Mouse (Mus musculus) G1E (cell line): ENCODE measurements around the gene Pim1.

Experiments used
- CTCF ChIP-seq: IDR thresholded peaks from 2 replicates; pipeline ENCODE4 v1.5.1; 2012; ENCODE audit warnings: low read depth, low read length, inconsistent platforms, mixed read lengths
- TAL1 ChIP-seq: conservative IDR thresholded peaks from 2 replicates; pipeline ENCODE4 v1.6.1; 2012; ENCODE audit warnings: low read depth, low read length, inconsistent platforms, mixed read lengths

DNA sequence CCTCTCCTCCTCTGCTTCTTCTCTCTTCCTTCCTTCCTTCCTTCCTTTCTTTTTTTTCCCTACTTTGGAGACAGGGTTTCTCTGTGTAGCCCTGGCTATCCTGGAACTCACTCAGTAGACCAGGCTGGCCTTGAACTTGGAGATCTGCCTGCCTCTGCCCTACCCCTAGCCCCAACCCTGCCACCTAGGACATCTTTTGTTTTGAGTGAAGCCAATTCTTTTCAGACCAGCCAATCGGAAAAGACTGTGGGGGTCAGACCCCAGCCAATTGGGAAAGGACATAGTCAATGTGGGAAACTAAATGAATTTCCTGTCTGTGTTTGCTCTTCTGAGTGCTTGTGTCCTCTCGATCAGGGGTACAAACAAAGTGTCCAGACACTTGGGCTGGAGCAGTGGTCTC, 42.0 kb upstream of the Pim1 start:
- TF ChIP-seq TAL1 (no peak), CTCF (no peak)
